Mouse (Mus musculus): ENCODE results near the gene Mios. TPM values are rescaled to one million over a fixed set of nuclear protein-coding genes. Genes with fewer than 3 reads are reported as not detected.

The Mios gene
- total and polyA plus RNA-seq, 3 experiments, result 3.2 to 19.0 (median 15.9) TPM

DNA sequence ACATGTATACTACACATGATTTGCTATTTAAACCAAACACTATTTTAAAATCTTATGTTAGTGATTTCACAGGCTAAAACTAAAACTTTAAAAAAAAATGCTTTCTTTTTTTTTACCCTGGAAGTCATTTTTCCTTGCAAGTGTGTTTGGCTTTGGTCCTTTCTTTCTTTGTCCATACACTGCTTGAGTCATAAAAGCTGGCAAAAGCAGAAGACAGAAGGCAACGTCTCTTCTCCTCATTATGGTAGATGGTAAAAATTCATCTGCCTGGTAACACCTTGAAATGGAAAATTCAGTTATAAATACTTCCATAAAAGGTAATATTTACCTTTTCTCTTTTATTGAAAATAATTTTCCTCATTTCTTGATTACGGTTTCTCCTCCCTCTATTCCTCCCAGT is 32.9 kb upstream of the Mios start:
- no peak overlapping the region for H3K9ac ChIP-seq (ENCODE audit: low read depth, low read length)
- 70% methylated on average over 2 of the region's 2 CpGs for WGBS
- H3K4me3 ChIP-seq, result no peak overlapping the region
- H3K27me3 ChIP-seq (ENCODE audit: control insufficient read depth, insufficient read depth, low read length), result no peaks in the 10 kb centered on the region
- intact Hi-C loops (cut with DNase I), result no loop called here
- H3K36me3 ChIP-seq (ENCODE audit: control insufficient read depth, insufficient read depth, low read length), result no peaks in the 10 kb centered on the region
- TF ChIP-seq CTCF (IDR thresholded peaks at IDR 0.05) (no peak), POLR2A (IDR thresholded peaks at IDR 0.05; ENCODE audit: insufficient read depth, low read depth, low read length) (no peak), EP300 (IDR thresholded peaks at IDR 0.05; ENCODE audit: insufficient read depth, low read depth, low read length) (no peak)
- peaks cover 3% of the 10 kb centered on the region for H3K4me1 ChIP-seq (ENCODE audit: control insufficient read depth, insufficient read depth, low read length)
- DNase-seq, result no peak
- H3K27ac ChIP-seq, result no peak overlapping the region
- no peaks in the 10 kb centered on the region for H3K79me2 ChIP-seq (replicated peaks; ENCODE audit: control insufficient read depth, insufficient read depth, low read length)

DNA sequence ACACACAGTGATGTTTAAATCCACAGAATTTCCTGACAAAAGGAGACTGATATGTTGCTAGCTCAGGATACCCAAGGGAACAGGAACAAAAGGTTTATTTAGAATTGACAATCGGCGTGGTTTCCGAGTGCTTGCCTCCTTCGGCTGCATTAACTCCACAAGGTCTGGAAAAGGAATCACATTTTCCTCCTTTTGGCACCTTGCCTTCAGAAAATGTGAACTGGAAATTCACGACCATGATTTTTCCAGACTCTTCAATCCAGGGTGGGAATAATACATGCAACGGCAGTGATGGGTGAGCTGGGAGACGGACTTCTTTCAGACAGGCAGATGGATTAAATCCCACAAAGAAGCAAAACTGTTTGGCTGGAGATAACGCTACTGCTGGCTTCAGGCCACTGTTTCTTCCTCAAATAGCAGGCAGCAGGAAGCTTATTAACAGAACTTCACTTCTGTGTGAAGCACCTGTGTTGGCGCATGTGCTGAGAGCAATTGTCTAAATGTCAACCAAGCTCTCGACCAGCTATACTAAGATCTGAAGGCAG is 30.6 kb upstream of the Mios start:
- Histone ChIP-seq H3K4me3 (no peak overlapping the region), H3K27me3 (ENCODE audit: control insufficient read depth, insufficient read depth, low read length) (no peaks in the 10 kb centered on the region), H3K79me2 (replicated peaks; ENCODE audit: control insufficient read depth, insufficient read depth, low read length) (no peaks in the 10 kb centered on the region), H3K27ac (no peak overlapping the region; the same call in 1 of the 2 replicates), H3K4me1 (ENCODE audit: control insufficient read depth, insufficient read depth, low read length) (peaks cover 3% of the 10 kb centered on the region), H3K36me3 (ENCODE audit: control insufficient read depth, insufficient read depth, low read length) (no peaks in the 10 kb centered on the region), H3K9ac (ENCODE audit: low read depth, low read length) (no peak overlapping the region)
- intact Hi-C loops (cut with DNase I), result loop anchor here (1.0 kb wide), 1 partner anchor 84 kb away; no protein-coding TSS in a partner anchor
- peak; percentile 24; the same call in 1 of the 2 replicates for TF ChIP-seq POLR2A (IDR thresholded peaks at IDR 0.05; ENCODE audit: insufficient read depth, low read depth, low read length)
- TF ChIP-seq EP300 (IDR thresholded peaks at IDR 0.05; ENCODE audit: insufficient read depth, low read depth, low read length), result peak; percentile 54; the same call in 1 of the 2 replicates
- no peak for TF ChIP-seq CTCF (IDR thresholded peaks at IDR 0.05)
- peak; percentile 27 to 43 for DNase-seq
- 26% methylated on average over 10 of the region's 10 CpGs for WGBS

DNA sequence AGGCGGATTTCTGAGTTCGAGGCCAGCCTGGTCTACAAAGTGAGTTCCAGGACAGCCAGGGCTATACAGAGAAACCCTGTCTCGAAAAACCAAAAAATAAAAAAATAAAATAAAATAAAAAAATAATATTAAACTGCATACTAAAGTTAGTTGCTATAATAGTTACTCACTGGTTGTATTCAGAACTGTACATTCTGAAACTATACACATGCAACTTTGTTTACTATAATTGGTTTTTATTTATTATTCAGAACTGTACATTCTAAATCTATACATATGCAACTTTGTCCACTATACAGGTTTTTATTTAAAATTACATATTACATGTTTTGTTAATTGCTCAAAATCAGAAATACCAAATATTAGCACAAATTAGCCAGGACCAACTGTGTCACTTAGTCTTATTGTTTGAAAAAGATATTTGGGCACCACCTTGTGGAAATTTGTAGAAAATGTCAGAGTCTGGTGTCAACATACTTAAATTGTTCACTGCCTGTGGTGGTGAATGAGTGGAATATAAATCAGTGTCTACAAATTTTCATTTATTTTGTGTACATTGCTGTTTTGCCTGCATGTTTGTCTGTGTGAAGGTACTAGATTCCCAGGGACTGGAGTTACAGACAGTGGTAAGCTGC is 20.3 kb upstream of the Mios start:
- Histone ChIP-seq H3K27ac (no peak overlapping the region), H3K4me3 (no peak overlapping the region), H3K79me2 (replicated peaks; ENCODE audit: control insufficient read depth, insufficient read depth, low read length) (no peaks in the 10 kb centered on the region), H3K36me3 (ENCODE audit: control insufficient read depth, insufficient read depth, low read length) (no peaks in the 10 kb centered on the region), H3K4me1 (ENCODE audit: control insufficient read depth, insufficient read depth, low read length) (no peaks in the 10 kb centered on the region), H3K9ac (ENCODE audit: low read depth, low read length) (no peak overlapping the region), H3K27me3 (ENCODE audit: control insufficient read depth, insufficient read depth, low read length) (no peaks in the 10 kb centered on the region)
- intact Hi-C loops (cut with DNase I), result loop anchor here (1.0 to 10.0 kb wide), 5 partner anchors 101 to 455 kb away; partner anchors contain the start of gene C1galt1
- TF ChIP-seq POLR2A (IDR thresholded peaks at IDR 0.05; ENCODE audit: insufficient read depth, low read depth, low read length) (no peak), CTCF (IDR thresholded peaks at IDR 0.05) (peak; percentile 81)
- 92% methylated on average over 3 of the region's 3 CpGs for WGBS
- no peak for DNase-seq

- H3K27me3 ChIP-seq (ENCODE audit: control insufficient read depth, insufficient read depth, low read length), result no peaks in the 10 kb centered on the region
- no peak overlapping the region for H3K9ac ChIP-seq (ENCODE audit: low read depth, low read length)
- DNase-seq, result no peak
- intact Hi-C loops (cut with DNase I), result loop anchor here (1.0 to 10.0 kb wide), 5 partner anchors 103 to 457 kb away; partner anchors contain the start of gene C1galt1
- WGBS, result 67% methylated on average over 3 of the region's 3 CpGs
- no peak overlapping the region for H3K4me3 ChIP-seq
- no peaks in the 10 kb centered on the region for H3K4me1 ChIP-seq (ENCODE audit: control insufficient read depth, insufficient read depth, low read length)
- TF ChIP-seq POLR2A (IDR thresholded peaks at IDR 0.05; ENCODE audit: insufficient read depth, low read depth, low read length), result no peak
- no peaks in the 10 kb centered on the region for H3K79me2 ChIP-seq (replicated peaks; ENCODE audit: control insufficient read depth, insufficient read depth, low read length)
- H3K27ac ChIP-seq, result no peak overlapping the region
- no peaks in the 10 kb centered on the region for H3K36me3 ChIP-seq (ENCODE audit: control insufficient read depth, insufficient read depth, low read length)
Measured at GRCm38 (mm10) chr6:8189917-8190316, 19.1 kb upstream of the Mios start.

- DNase-seq, result no peak
- no peak for TF ChIP-seq POLR2A (IDR thresholded peaks at IDR 0.05; ENCODE audit: insufficient read depth, low read depth, low read length)
- TF ChIP-seq CTCF (IDR thresholded peaks at IDR 0.05), result no peak
- no peak for TF ChIP-seq EP300 (IDR thresholded peaks at IDR 0.05; ENCODE audit: insufficient read depth, low read depth, low read length)
- H3K4me1 ChIP-seq (ENCODE audit: control insufficient read depth, insufficient read depth, low read length), result no peaks in the 10 kb centered on the region
- no peak within 1 kb of the TSS for H3K27ac ChIP-seq
- H3K36me3 ChIP-seq (ENCODE audit: control insufficient read depth, insufficient read depth, low read length), result no peaks in the 10 kb centered on the region
- no peaks in the 10 kb centered on the region for H3K79me2 ChIP-seq (replicated peaks; ENCODE audit: control insufficient read depth, insufficient read depth, low read length)
- H3K4me3 ChIP-seq, result no peak within 1 kb of the TSS
- no peaks in the 10 kb centered on the region for H3K27me3 ChIP-seq (ENCODE audit: control insufficient read depth, insufficient read depth, low read length)
- intact Hi-C loops (cut with DNase I), result no loop called here
- H3K9ac ChIP-seq (ENCODE audit: low read depth, low read length), result no peak within 1 kb of the TSS
Measured at GRCm38 (mm10) chr6:8192517-8192916, 16.5 kb upstream of the Mios start, which contains the start of gene Col28a1. Col28a1 (minus strand) TSS chr6:8192617.

DNA sequence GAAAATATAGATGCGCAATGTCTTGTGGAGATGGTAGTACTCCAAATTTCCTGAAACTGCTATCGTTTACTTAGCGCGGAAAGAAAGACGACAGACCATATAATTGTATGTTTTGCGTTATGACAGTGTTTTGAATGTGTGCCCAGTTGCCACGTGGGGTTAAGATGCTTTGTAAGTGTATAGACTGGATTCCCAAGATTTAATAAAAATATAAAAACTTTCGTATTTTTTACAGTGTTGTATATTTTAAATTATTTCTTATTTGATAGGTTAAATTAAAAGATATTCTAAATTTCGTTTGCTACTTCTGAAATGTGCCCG is 804 bp downstream of the Mios start:
- H3K27ac ChIP-seq, result peak overlapping the region; percentile 87
- intact Hi-C loops (cut with DNase I), result loop anchor here (1.0 to 2.0 kb wide), 2 partner anchors 49 to 365 kb away; partner anchors contain the start of genes C1galt1, Gm45062, Rpa3 and Umad1
- 12% methylated on average over 10 of the region's 10 CpGs for WGBS
- peaks cover 1% of the 10 kb centered on the region; the same call in 1 of the 2 replicates for H3K4me1 ChIP-seq (ENCODE audit: control insufficient read depth, insufficient read depth, low read length)
- TF ChIP-seq POLR2A (IDR thresholded peaks at IDR 0.05; ENCODE audit: insufficient read depth, low read depth, low read length) (no peak), CTCF (IDR thresholded peaks at IDR 0.05) (no peak), EP300 (IDR thresholded peaks at IDR 0.05; ENCODE audit: insufficient read depth, low read depth, low read length) (no peak)
- peak overlapping the region; percentile 91 for H3K4me3 ChIP-seq
- no peak for DNase-seq
- peaks cover 10% of the 10 kb centered on the region for H3K36me3 ChIP-seq (ENCODE audit: control insufficient read depth, insufficient read depth, low read length)
- H3K27me3 ChIP-seq (ENCODE audit: control insufficient read depth, insufficient read depth, low read length), result no peaks in the 10 kb centered on the region
- H3K9ac ChIP-seq (ENCODE audit: low read depth, low read length), result peak overlapping the region; percentile 93
- peaks cover 2% of the 10 kb centered on the region; the same call in 1 of the 2 replicates for H3K79me2 ChIP-seq (replicated peaks; ENCODE audit: control insufficient read depth, insufficient read depth, low read length)

All from heart, adult 2 months (tissue).